Mouse (Mus musculus) ovary, adult 18-20 months (tissue): ENCODE measurements around the gene Elovl1.

ENCODE experiments used
- DNase-seq: peaks from one replicate; pipeline ENCODE4 v3.0.0; 2022; ENCODE audit warnings: low spot score, mixed read lengths

Elovl1 gene

GRCm38 (mm10) chr4:118429215-118429895 is 1.5 kb downstream of the Elovl1 start:
- no peak for DNase-seq

GRCm38 (mm10) chr4:118432332-118432731 is 4.4 kb downstream of the Elovl1 start:
- DNase-seq: no peak

- DNase-seq: peak; percentile 89
Observed at GRCm38 (mm10) chr4:118436820-118437603, 9.1 kb downstream of the Elovl1 start, which contains the start of gene Cdc20. Gene Cdc20, minus strand, starts transcription at chr4:118437352.

GRCm38 (mm10) chr4:118437829-118438253 is 9.9 kb downstream of the Elovl1 start:
- no peak for DNase-seq

- no peak for DNase-seq
Observed at GRCm38 (mm10) chr4:118445088-118445487, 17.2 kb downstream of the Elovl1 start.

GRCm38 (mm10) chr4:118445781-118446414 is 18.0 kb downstream of the Elovl1 start:
- peak; percentile 30 for DNase-seq

GRCm38 (mm10) chr4:118446415-118447153 is 18.7 kb downstream of the Elovl1 start:
- DNase-seq: no peak

- DNase-seq: no peak
Observed at GRCm38 (mm10) chr4:118457345-118457975, 29.6 kb downstream of the Elovl1 start, which contains the start of gene Mpl. Gene Mpl, minus strand, starts transcription at chr4:118457513.

- DNase-seq: no peak
Observed at GRCm38 (mm10) chr4:118464956-118465355, 37.1 kb downstream of the Elovl1 start.

- no peak for DNase-seq
Observed at GRCm38 (mm10) chr4:118465697-118466163, 37.8 kb downstream of the Elovl1 start.

GRCm38 (mm10) chr4:118471281-118471680 is 43.4 kb downstream of the Elovl1 start:
- DNase-seq: no peak

GRCm38 (mm10) chr4:118472687-118473086 is 44.8 kb downstream of the Elovl1 start:
- DNase-seq: no peak

- no peak for DNase-seq
Observed at GRCm38 (mm10) chr4:118476773-118477530, 49.1 kb downstream of the Elovl1 start.
